Mouse (Mus musculus) naive thymus-derived CD4-positive, alpha-beta T cell, adult 2 months (primary cell): Measurements from ENCODE around the gene Slc25a5.

Source experiments
- DNase-seq: peaks from one replicate; pipeline ENCODE4 v3.0.0-alpha.2; 2011; ENCODE audit warnings: low read depth

The Slc25a5 gene

GRCm38 (mm10) chrX:36803189-36803588 is 7.7 kb downstream of the Slc25a5 start:
- peak; percentile 23 for DNase-seq

GRCm38 (mm10) chrX:36804196-36804595 is 8.7 kb downstream of the Slc25a5 start:
- DNase-seq: no peak

- no peak for DNase-seq
Measured at GRCm38 (mm10) chrX:36805466-36806235, 10.2 kb downstream of the Slc25a5 start.

GRCm38 (mm10) chrX:36807360-36808317 is 12.2 kb downstream of the Slc25a5 start:
- DNase-seq: peak; percentile 91

- DNase-seq: no peak
Measured at GRCm38 (mm10) chrX:36808318-36808683, 12.8 kb downstream of the Slc25a5 start.

GRCm38 (mm10) chrX:36811377-36811776 is 15.9 kb downstream of the Slc25a5 start:
- DNase-seq: peak; percentile 44

- DNase-seq: no peak
Measured at GRCm38 (mm10) chrX:36814161-36814836, 18.8 kb downstream of the Slc25a5 start.

GRCm38 (mm10) chrX:36815022-36815421 is 19.6 kb downstream of the Slc25a5 start:
- no peak for DNase-seq

GRCm38 (mm10) chrX:36815439-36815838 is 20.0 kb downstream of the Slc25a5 start:
- no peak for DNase-seq

- DNase-seq: no peak
Measured at GRCm38 (mm10) chrX:36816368-36816899, 21.0 kb downstream of the Slc25a5 start.

- DNase-seq: no peak
Measured at GRCm38 (mm10) chrX:36816953-36817441, 21.5 kb downstream of the Slc25a5 start.

- no peak for DNase-seq
Measured at GRCm38 (mm10) chrX:36819575-36819974, 24.1 kb downstream of the Slc25a5 start.

- DNase-seq: peak; percentile 73
Measured at GRCm38 (mm10) chrX:36820201-36820600, 24.8 kb downstream of the Slc25a5 start.

GRCm38 (mm10) chrX:36823932-36824711 is 28.7 kb downstream of the Slc25a5 start:
- no peak for DNase-seq

- DNase-seq: no peak
Measured at GRCm38 (mm10) chrX:36825032-36825431, 29.6 kb downstream of the Slc25a5 start.

- DNase-seq: no peak
Measured at GRCm38 (mm10) chrX:36826873-36827272, 31.4 kb downstream of the Slc25a5 start.

- DNase-seq: no peak
Measured at GRCm38 (mm10) chrX:36830271-36830670, 34.8 kb downstream of the Slc25a5 start.

- DNase-seq: no peak
Measured at GRCm38 (mm10) chrX:36831632-36832031, 36.2 kb downstream of the Slc25a5 start.

- DNase-seq: peak; percentile 82
Measured at GRCm38 (mm10) chrX:36833397-36834084, 38.1 kb downstream of the Slc25a5 start.

- no peak for DNase-seq
Measured at GRCm38 (mm10) chrX:36837069-36837676, 41.7 kb downstream of the Slc25a5 start.
